Mouse (Mus musculus) limb, embryonic 15.5 days (tissue): ENCODE results near the gene Aldh6a1. TPM values are rescaled to one million over a fixed set of nuclear protein-coding genes. Genes with fewer than 3 reads are reported as not detected.

Source experiments
- ATAC-seq: fragments of 200-750 bp; cut with Nextera tagmentation; 2 replicates; pipeline ENCODE4 v1.8.0; 2017; ENCODE audit warnings: low read depth, moderate TSS enrichment; ENCODE audit not compliant: insufficient number of reproducible peaks, low FRiP score, low TSS enrichment
- H3K27ac ChIP-seq: fragments of 300-500 bp; sonication (generic); 2 replicates; pipeline ENCODE4 v1.5.1; 2015; ENCODE audit warnings: moderate library complexity, mild to moderate bottlenecking, inconsistent platforms
- H3K27me3 ChIP-seq: fragments of 300-500 bp; sonication (generic); 2 replicates; pipeline ENCODE4 v1.6.1; 2015; ENCODE audit warnings: inconsistent platforms
- H3K36me3 ChIP-seq: fragments of 300-500 bp; sonication (generic); 2 replicates; pipeline ENCODE4 v1.6.1; 2015; ENCODE audit warnings: inconsistent platforms
- H3K4me1 ChIP-seq: fragments of 300-500 bp; sonication (generic); 2 replicates; pipeline ENCODE4 v1.6.1; 2015; ENCODE audit warnings: inconsistent platforms
- H3K4me2 ChIP-seq: fragments of 300-500 bp; sonication (generic); 2 replicates; pipeline ENCODE4 v1.6.1; 2015; ENCODE audit warnings: mild to moderate bottlenecking, inconsistent platforms
- H3K4me3 ChIP-seq: fragments of 300-500 bp; sonication (generic); 2 replicates; pipeline ENCODE4 v1.5.1; 2015; ENCODE audit warnings: mild to moderate bottlenecking, inconsistent platforms
- H3K9ac ChIP-seq: fragments of 300-500 bp; sonication (generic); 2 replicates; pipeline ENCODE4 v1.6.1; 2015; ENCODE audit warnings: inconsistent platforms
- H3K9me3 ChIP-seq: fragments of 300-500 bp; sonication (generic); 2 replicates; pipeline ENCODE4 v1.6.1; 2016; ENCODE audit warnings: inconsistent platforms
- WGBS: fragments of 180-500 bp; shearing (Covaris S2); methylation state at CpG from one replicate; pipeline ENCODE4 v1.1.7; 2015; 5-methylcytosine and 5-hydroxymethylcytosine counted together
- polyA plus RNA-seq: library from polyadenylated mRNA; unstranded; fragments of >200 nt; fragmentation: Nextera tagmentation; extraction: Ambion mirVana; gene quantifications from 2 replicates; pipeline ENCODE4 v1.2.1, GENCODE M21; 2015

Gene Aldh6a1
- polyA plus RNA-seq, 1 experiment from 2014 or later = 35.8 TPM

DNA sequence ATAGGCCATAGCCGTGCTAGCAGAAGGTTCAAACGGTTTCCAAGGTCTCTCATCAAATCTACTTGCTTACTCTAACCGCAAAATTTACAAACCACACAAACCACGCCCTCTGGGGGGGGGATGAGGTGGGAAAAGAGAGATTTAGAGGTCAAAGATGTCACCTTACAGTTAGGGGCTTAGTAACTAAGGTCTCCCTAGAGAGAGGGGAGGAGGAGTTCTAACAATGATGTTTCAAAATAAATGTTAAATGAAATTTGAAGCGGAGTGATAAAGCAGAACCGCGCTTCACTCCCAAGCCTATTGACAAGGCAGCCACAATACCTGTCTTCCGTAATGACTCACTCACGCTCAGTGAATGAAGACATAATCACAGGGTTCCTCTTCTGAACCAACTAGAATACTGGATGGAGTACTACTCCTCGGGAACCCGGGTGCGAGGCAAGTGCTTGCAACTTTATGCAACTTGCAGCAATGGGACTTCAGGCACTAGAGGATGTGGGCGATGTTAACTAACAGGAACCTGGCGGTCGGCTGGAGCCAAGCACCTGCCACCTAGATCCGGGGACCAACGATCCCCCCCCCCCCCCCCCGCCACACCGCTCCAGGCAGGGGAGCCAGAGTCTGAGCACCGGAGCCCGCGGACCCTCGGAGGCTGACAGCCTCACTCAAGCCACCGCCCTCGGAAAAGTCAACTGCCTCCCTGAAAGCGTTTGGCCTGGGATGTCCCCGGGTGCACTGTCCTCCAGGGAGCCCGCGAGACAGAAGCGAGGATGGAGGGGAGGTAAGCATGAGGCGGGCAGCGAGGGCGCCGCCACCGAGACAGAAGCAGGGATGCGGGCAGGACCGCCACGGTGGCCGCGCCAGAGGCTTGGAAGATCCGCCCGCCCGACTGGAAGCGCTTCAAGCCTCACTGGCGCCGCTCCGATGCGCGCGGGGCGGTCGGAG lies 42.7 kb downstream of the Aldh6a1 start:
- H3K4me1 ChIP-seq = peaks cover 12% of the 10 kb centered on the region; the same call in 1 of the 2 replicates
- peak; percentile 57; the same call in 1 of the 2 replicates for ATAC-seq
- peak overlapping the region; percentile 79 for H3K27ac ChIP-seq
- H3K36me3 ChIP-seq = no peaks in the 10 kb centered on the region
- WGBS = under 1% methylated on average over 50 of the region's 52 CpGs
- H3K4me3 ChIP-seq = peak overlapping the region; percentile 81
- H3K4me2 ChIP-seq = peak overlapping the region; percentile 90
- peak overlapping the region; percentile 59 for H3K9ac ChIP-seq
- no peaks in the 10 kb centered on the region for H3K27me3 ChIP-seq
- H3K9me3 ChIP-seq = no peaks in the 10 kb centered on the region

DNA sequence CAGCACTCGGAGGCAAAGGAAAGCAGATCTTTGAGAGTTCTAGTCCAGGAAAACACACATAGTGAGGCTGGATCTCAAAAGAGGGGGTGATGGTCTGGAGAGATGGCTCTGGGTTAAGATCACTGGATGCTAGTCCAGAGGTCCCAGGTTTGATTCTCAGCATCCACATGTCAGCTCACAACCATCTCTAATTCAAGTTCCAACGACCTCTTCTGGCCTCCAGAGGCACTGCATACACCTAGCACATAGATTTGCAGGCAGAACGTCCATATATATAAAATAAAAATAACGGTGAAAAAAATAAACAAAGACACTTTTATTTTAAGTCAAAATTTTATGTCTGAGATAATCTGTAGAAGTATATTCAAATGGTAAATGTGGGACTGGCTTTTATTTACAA lies 43.5 kb downstream of the Aldh6a1 start:
- WGBS = 52% methylated on average over 4 of the region's 4 CpGs

DNA sequence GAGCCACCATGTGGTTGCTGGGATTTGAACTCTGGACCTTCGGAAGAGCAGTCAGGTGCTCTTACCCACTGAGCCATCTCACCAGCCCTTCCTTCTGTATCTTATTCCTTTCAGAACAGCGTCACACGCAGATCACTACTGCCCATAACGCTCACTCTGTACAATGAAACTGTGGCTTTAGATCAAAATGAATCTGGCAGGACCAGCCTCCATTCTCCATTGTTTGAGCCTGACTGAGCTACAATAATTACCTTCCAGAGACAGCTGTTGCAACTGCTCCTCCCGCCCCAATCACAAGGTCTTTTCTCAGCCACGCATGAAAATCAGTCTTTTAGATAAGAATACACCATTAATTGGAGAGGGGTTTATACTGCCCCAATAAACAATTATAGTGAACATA lies 46.3 kb downstream of the Aldh6a1 start:
- 93% methylated on average over 6 of the region's 6 CpGs for WGBS

More for the DNA sequence above, 43.5 kb downstream of the Aldh6a1 start:
- Histone ChIP-seq H3K36me3 (no peaks in the 10 kb centered on the region), H3K27ac (no peak overlapping the region), H3K4me3 (no peak overlapping the region), H3K4me2 (no peak overlapping the region), H3K4me1 (peaks cover 12% of the 10 kb centered on the region; the same call in 1 of the 2 replicates), H3K9ac (no peak overlapping the region), H3K9me3 (no peaks in the 10 kb centered on the region), H3K27me3 (no peaks in the 10 kb centered on the region)
- ATAC-seq = no peak

DNA sequence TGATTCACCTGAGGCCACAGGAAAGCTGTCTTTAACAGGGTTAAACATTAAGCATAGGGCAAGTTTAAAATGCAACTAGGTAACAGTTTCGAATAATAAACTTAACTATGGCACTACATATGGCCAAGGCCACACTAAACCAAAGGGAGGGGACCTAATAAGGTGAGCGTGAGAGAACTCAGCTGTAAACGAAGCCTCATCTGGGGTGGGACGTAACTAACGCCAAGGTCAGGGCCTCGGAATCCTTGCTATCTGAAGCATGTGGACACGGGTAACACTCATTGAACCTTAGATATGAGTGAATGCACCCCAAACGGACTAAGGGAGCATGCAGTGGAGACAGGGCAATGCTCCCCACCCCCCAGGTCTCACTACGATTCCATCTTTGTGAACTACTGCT lies 47.9 kb downstream of the Aldh6a1 start:
- WGBS = 65% methylated on average over 9 of the region's 9 CpGs
- Histone ChIP-seq H3K9ac (no peak overlapping the region), H3K9me3 (no peaks in the 10 kb centered on the region), H3K4me2 (no peak overlapping the region), H3K27me3 (no peaks in the 10 kb centered on the region), H3K27ac (no peak overlapping the region), H3K4me3 (no peak overlapping the region), H3K36me3 (no peaks in the 10 kb centered on the region), H3K4me1 (peaks cover 3% of the 10 kb centered on the region; the same call in 1 of the 2 replicates)
- no peak for ATAC-seq

More for the DNA sequence above, 46.3 kb downstream of the Aldh6a1 start:
- no peak overlapping the region for H3K9ac ChIP-seq
- no peak overlapping the region for H3K4me3 ChIP-seq
- peaks cover 12% of the 10 kb centered on the region; the same call in 1 of the 2 replicates for H3K4me1 ChIP-seq
- no peak overlapping the region for H3K27ac ChIP-seq
- ATAC-seq = no peak
- no peak overlapping the region for H3K4me2 ChIP-seq
- no peaks in the 10 kb centered on the region for H3K27me3 ChIP-seq
- no peaks in the 10 kb centered on the region for H3K36me3 ChIP-seq
- no peaks in the 10 kb centered on the region for H3K9me3 ChIP-seq

DNA sequence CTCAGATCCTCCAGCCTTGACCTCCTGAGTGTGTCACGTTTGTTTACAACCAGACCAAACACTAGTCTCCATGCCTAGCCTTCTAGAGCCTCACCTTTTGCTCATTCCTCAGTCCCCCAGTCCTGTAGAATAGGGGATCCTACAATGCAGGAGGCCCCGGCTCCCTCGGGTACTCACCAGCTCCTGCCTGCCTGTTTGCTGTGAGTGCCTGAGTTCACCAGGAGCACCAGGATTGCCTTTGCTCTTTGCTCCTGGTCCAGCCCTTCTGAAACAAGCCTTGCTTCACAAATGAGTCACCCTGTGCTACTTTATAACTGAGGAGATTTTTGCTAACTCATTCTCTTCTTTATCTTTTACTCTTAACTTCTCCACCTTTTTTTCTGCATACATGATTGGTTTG lies 50.2 kb downstream of the Aldh6a1 start:
- Histone ChIP-seq H3K27ac (no peak overlapping the region), H3K9me3 (no peaks in the 10 kb centered on the region), H3K4me3 (no peak overlapping the region), H3K4me2 (no peak overlapping the region), H3K27me3 (no peaks in the 10 kb centered on the region), H3K4me1 (no peaks in the 10 kb centered on the region), H3K9ac (no peak overlapping the region), H3K36me3 (no peaks in the 10 kb centered on the region)
- 65% methylated on average over 3 of the region's 3 CpGs for WGBS
- ATAC-seq = no peak

DNA sequence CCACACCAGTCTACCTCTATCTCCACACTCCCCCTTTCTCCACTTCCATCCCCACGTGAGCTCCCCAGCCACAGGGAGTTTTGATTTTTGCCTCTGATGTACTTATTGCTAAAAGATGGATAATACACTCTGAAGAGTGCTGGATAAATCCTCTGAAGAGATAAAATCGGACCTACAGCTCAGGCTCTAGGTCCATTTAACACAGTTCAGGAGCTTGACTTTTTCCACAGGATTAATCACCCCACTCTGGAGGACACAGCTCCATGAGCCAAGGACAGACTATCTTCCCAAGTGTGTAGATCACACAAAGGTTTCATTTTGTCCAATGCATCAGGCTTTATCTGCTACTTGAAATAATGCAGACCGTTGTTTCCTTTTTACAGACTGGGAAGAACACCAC lies 50.7 kb downstream of the Aldh6a1 start:
- Histone ChIP-seq H3K27me3 (no peaks in the 10 kb centered on the region), H3K4me1 (no peaks in the 10 kb centered on the region), H3K9me3 (no peaks in the 10 kb centered on the region), H3K4me3 (no peak overlapping the region), H3K9ac (no peak overlapping the region), H3K36me3 (no peaks in the 10 kb centered on the region), H3K4me2 (no peak overlapping the region), H3K27ac (no peak overlapping the region)
- no peak for ATAC-seq
- WGBS = 79% methylated on average over 3 of the region's 3 CpGs

DNA sequence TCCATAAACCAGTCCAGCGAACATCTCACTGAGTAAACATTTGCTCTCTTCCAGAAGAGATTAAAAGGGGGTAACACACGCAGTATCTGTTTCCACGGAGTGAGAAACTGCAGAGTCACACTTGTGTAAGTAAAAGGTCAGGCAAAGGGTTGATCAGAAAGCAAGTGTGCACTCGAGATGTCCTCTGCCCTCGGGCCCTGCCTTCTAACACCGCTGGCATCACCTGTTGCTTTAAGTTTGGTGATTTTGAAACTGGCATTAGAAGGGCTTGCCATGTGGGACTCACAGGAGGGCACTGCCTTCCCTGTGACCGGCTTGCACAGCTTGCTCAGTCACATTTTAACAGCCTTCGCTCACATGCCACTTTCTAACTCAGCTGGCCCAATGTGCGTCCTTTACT lies 51.1 kb downstream of the Aldh6a1 start:
- no peaks in the 10 kb centered on the region for H3K9me3 ChIP-seq
- no peak overlapping the region for H3K4me2 ChIP-seq
- H3K36me3 ChIP-seq = no peaks in the 10 kb centered on the region
- H3K9ac ChIP-seq = no peak overlapping the region
- H3K4me1 ChIP-seq = no peaks in the 10 kb centered on the region
- 75% methylated on average over 9 of the region's 9 CpGs for WGBS
- H3K4me3 ChIP-seq = no peak overlapping the region
- ATAC-seq = no peak
- no peaks in the 10 kb centered on the region for H3K27me3 ChIP-seq
- no peak overlapping the region for H3K27ac ChIP-seq

DNA sequence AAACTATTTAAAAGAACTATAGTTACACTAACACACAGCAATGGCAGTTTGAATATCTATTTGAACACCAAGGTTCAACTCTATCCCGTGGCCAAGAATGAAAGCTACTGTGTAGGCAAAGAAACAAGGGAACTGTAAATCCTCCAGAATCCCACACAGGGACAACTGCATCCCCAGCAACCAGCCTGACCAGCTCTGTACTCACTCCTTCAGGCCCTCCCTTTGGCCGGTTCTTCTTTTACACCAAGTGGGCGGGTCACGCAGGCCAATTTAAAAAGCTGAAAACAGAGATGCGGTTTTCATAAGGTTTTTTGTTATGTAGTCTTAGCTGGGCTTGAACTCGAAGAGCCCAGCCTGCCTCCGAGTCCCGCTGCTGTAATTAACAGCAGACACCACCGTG lies 51.7 kb downstream of the Aldh6a1 start:
- H3K27ac ChIP-seq = no peak overlapping the region
- H3K4me3 ChIP-seq = no peak overlapping the region
- H3K27me3 ChIP-seq = no peaks in the 10 kb centered on the region
- ATAC-seq = no peak
- no peaks in the 10 kb centered on the region for H3K36me3 ChIP-seq
- H3K4me1 ChIP-seq = no peaks in the 10 kb centered on the region
- no peak overlapping the region for H3K4me2 ChIP-seq
- H3K9ac ChIP-seq = no peak overlapping the region
- H3K9me3 ChIP-seq = no peaks in the 10 kb centered on the region
- 72% methylated on average over 9 of the region's 9 CpGs for WGBS

DNA sequence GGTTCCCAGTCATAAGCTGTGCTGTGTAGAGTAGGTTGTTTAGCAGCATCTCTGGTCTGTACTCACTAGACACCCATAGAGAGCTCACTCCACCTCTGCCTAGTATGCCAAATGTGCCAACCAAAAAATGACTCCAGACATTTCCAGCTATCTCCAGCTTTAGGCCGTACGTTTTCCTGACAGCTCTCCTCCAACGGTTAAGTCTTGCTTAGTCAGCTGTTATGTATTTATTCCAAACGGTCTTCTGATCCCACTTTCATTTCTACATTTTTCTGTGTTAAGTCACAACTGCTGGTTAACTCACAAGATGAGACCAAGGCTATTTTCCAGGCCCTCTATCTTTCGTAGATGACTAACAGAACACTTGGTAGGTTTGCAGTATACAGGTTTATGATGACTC lies 52.2 kb downstream of the Aldh6a1 start:
- Histone ChIP-seq H3K4me1 (no peaks in the 10 kb centered on the region), H3K9ac (no peak overlapping the region), H3K4me3 (no peak overlapping the region), H3K36me3 (no peaks in the 10 kb centered on the region), H3K9me3 (no peaks in the 10 kb centered on the region), H3K27me3 (no peaks in the 10 kb centered on the region), H3K27ac (no peak overlapping the region), H3K4me2 (no peak overlapping the region)
- no peak for ATAC-seq
- WGBS = 74% methylated on average over 5 of the region's 5 CpGs

DNA sequence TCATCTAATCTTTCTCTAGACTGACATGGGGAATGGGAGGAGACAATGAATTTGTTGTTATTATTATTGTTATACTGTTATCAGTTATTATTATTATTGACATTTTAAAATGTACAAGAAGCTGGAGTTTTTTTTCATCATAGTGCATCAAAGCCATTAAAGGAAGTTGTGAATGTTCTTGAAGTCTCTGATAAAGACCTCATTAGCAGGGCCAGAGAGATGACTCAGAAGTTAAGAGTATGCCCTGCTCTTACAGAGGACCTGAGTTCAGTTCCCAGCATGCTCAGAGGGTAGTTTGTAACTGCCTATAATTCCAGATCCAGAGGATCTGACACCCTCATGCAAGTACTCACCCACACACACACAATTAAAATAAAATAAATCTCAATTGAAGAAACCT lies 53.1 kb downstream of the Aldh6a1 start:
- Histone ChIP-seq H3K9ac (no peak overlapping the region), H3K4me3 (no peak overlapping the region), H3K27me3 (no peaks in the 10 kb centered on the region), H3K36me3 (no peaks in the 10 kb centered on the region), H3K27ac (no peak overlapping the region), H3K4me1 (no peaks in the 10 kb centered on the region), H3K4me2 (no peak overlapping the region), H3K9me3 (no peaks in the 10 kb centered on the region)
- ATAC-seq = no peak

DNA sequence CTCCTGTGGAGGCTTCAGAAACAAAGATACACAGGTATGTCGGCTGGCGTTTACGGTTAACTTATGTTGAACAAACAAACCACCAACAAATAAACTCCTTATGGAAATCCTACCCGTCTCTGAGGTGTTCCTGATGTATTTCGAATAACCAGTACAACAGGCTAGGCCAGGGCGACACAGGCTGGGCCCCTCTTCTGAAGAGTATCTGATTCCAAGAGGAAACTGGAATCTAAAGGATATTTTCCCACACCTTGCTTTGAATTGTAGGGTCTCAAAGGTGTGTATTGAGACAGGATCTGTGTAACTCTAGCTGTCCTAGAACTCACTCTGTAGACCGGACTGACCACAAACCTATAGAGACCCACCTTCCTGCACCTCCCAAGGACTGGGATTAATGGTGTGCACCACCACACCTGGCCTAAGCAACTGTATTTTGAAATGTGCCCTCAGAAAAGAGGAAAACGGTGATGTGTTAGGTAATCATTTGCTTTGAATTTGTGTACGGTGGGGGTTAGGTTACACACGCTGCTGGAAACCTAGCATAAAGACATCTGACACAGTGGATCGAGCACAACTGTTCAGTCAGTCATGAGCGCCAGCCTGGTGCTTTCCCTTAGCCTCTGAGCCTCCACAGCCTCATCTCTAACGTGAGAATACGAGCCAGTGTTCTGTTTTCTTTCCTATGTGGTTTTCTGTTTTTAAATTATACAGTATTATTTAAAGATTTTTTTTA lies 53.7 kb downstream of the Aldh6a1 start:
- Histone ChIP-seq H3K9me3 (no peaks in the 10 kb centered on the region), H3K27me3 (no peaks in the 10 kb centered on the region), H3K4me3 (no peak overlapping the region), H3K4me1 (no peaks in the 10 kb centered on the region), H3K27ac (no peak overlapping the region), H3K4me2 (no peak overlapping the region), H3K9ac (no peak overlapping the region), H3K36me3 (no peaks in the 10 kb centered on the region)
- WGBS = 83% methylated on average over 14 of the region's 14 CpGs
- no peak for ATAC-seq

DNA sequence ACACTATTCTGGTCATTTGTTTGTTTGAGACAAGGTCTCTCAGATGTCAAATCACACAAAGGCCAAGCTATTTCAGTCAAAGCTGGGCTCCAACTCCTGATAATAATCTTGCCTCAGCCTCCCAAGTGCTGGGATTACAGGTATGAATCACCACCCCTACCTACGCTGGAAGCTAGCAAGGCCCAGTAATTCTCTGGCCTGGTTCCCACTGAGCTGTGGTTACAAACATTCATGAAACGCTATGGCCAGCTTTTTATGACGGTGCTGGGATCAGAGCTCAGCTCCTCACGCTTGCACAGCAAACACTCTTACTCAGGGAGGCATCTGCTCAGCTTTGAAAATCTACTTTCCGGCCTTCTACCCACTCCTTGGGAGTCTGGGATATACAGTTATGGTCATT lies 57.0 kb downstream of the Aldh6a1 start:
- 79% methylated on average over 5 of the region's 5 CpGs for WGBS
- no peak for ATAC-seq
- H3K27ac ChIP-seq = no peak overlapping the region
- H3K36me3 ChIP-seq = 0 out of 2 replicates have a peak, but pooled peaks cover 3% of the 10 kb centered on the region
- no peaks in the 10 kb centered on the region for H3K4me1 ChIP-seq
- no peaks in the 10 kb centered on the region for H3K27me3 ChIP-seq
- no peak overlapping the region for H3K4me3 ChIP-seq
- H3K9me3 ChIP-seq = no peaks in the 10 kb centered on the region
- H3K4me2 ChIP-seq = no peak overlapping the region
- no peak overlapping the region for H3K9ac ChIP-seq
